Mouse (Mus musculus) neural tube, embryonic 15.5 days (tissue): ENCODE results near the gene 4931414P19Rik. TPM values are rescaled to one million over a fixed set of nuclear protein-coding genes. Genes with fewer than 3 reads are reported as not detected.
A peak's percentile ranks its signal among the peaks of the same experiment; 100 is the strongest.

Experiments used
- ATAC-seq: fragments of 200-750 bp; cut with Nextera tagmentation; 2 replicates; pipeline ENCODE4 v1.8.0; 2017; ENCODE audit warnings: mild to moderate bottlenecking, moderate TSS enrichment, moderate library complexity; ENCODE audit not compliant: low FRiP score
- H3K27ac ChIP-seq: fragments of 300-500 bp; sonication (generic); replicated peaks from 2 replicates; pipeline ENCODE4 v1.5.1; 2015; ENCODE audit warnings: mild to moderate bottlenecking, inconsistent platforms
- H3K27me3 ChIP-seq: fragments of 300-500 bp; sonication (generic); replicated peaks from 2 replicates; pipeline ENCODE4 v1.6.1; 2015; ENCODE audit warnings: inconsistent platforms
- H3K36me3 ChIP-seq: fragments of 300-500 bp; sonication (generic); 2 replicates; pipeline ENCODE4 v1.6.1; 2015; ENCODE audit warnings: inconsistent platforms
- H3K4me1 ChIP-seq: fragments of 300-500 bp; sonication (generic); 2 replicates; pipeline ENCODE4 v1.6.1; 2015; ENCODE audit warnings: inconsistent platforms
- H3K4me2 ChIP-seq: fragments of 300-500 bp; sonication (generic); 2 replicates; pipeline ENCODE4 v1.6.1; 2015; ENCODE audit warnings: inconsistent platforms, mild to moderate bottlenecking, moderate library complexity
- H3K4me3 ChIP-seq: fragments of 300-500 bp; sonication (generic); replicated peaks from 2 replicates; pipeline ENCODE4 v1.5.1; 2015; ENCODE audit warnings: mild to moderate bottlenecking, inconsistent platforms
- H3K9ac ChIP-seq: fragments of 300-500 bp; sonication (generic); replicated peaks from 2 replicates; pipeline ENCODE4 v1.6.1; 2015; ENCODE audit warnings: mild to moderate bottlenecking, inconsistent platforms
- H3K9me3 ChIP-seq: fragments of 300-500 bp; sonication (generic); replicated peaks from 2 replicates; pipeline ENCODE4 v1.6.1; 2016; ENCODE audit warnings: inconsistent platforms
- WGBS: fragments of 180-500 bp; shearing (Covaris S2); methylation state at CpG from one replicate; pipeline ENCODE4 v1.1.7; 2015; ENCODE audit warnings: mixed read lengths; 5-methylcytosine and 5-hydroxymethylcytosine counted together
- polyA plus RNA-seq: library from polyadenylated mRNA; unstranded; fragments of >200 nt; fragmentation: Nextera tagmentation; extraction: Ambion mirVana; gene quantifications from 2 replicates; pipeline ENCODE4 v1.2.1, GENCODE M21; 2015

The 4931414P19Rik gene
- polyA plus RNA-seq, 1 experiment from 2014 or later, result 4.4 TPM

GRCm38 (mm10) chr14:54603686-54604085, 2.1 kb downstream of the 4931414P19Rik start:
- 85% methylated on average over 8 of the region's 8 CpGs for WGBS
- H3K27ac ChIP-seq, result peak overlapping the region; percentile 98
- no peaks in the 10 kb centered on the region for H3K36me3 ChIP-seq
- H3K4me2 ChIP-seq, result peak overlapping the region; percentile 63
- H3K4me1 ChIP-seq, result peaks cover 26% of the 10 kb centered on the region
- H3K9ac ChIP-seq, result no peak overlapping the region
- peak overlapping the region; percentile 66 for H3K4me3 ChIP-seq
- H3K9me3 ChIP-seq, result no peaks in the 10 kb centered on the region
- H3K27me3 ChIP-seq, result no peaks in the 10 kb centered on the region
- ATAC-seq, result no peak

- peak overlapping the region; percentile 98 for H3K27ac ChIP-seq
- peak overlapping the region; percentile 77 for H3K9ac ChIP-seq
- H3K4me2 ChIP-seq, result peak overlapping the region; percentile 63
- H3K4me1 ChIP-seq, result peaks cover 26% of the 10 kb centered on the region
- peak overlapping the region; percentile 66 for H3K4me3 ChIP-seq
- no peaks in the 10 kb centered on the region for H3K36me3 ChIP-seq
- H3K27me3 ChIP-seq, result no peaks in the 10 kb centered on the region
- H3K9me3 ChIP-seq, result no peaks in the 10 kb centered on the region
- under 1% methylated on average over 46 of the region's 46 CpGs for WGBS
- peak; percentile 98 for ATAC-seq
These were observed 2.6 kb downstream of the 4931414P19Rik start for GRCm38 (mm10) chr14:54603038-54603654.

- ATAC-seq, result peak; percentile 43
These were observed 3.2 kb downstream of the 4931414P19Rik start for GRCm38 (mm10) chr14:54602613-54603012.

GRCm38 (mm10) chr14:54601601-54602000, 4.2 kb downstream of the 4931414P19Rik start:
- H3K4me2 ChIP-seq, result no peak overlapping the region
- no peaks in the 10 kb centered on the region for H3K27me3 ChIP-seq
- no peak overlapping the region for H3K4me3 ChIP-seq
- ATAC-seq, result no peak
- H3K4me1 ChIP-seq, result peaks cover 26% of the 10 kb centered on the region
- H3K36me3 ChIP-seq, result no peaks in the 10 kb centered on the region
- H3K27ac ChIP-seq, result no peak overlapping the region
- no peaks in the 10 kb centered on the region for H3K9me3 ChIP-seq
- H3K9ac ChIP-seq, result no peak overlapping the region
- 85% methylated on average over 2 of the region's 2 CpGs for WGBS

More at GRCm38 (mm10) chr14:54602613-54603012, 3.2 kb downstream of the 4931414P19Rik start:
- Histone ChIP-seq H3K9ac (peak overlapping the region; percentile 77), H3K36me3 (no peaks in the 10 kb centered on the region), H3K9me3 (no peaks in the 10 kb centered on the region), H3K4me2 (peak overlapping the region; percentile 63), H3K27ac (peak overlapping the region; percentile 98), H3K4me3 (peak overlapping the region; percentile 66), H3K4me1 (peaks cover 26% of the 10 kb centered on the region), H3K27me3 (no peaks in the 10 kb centered on the region)
- WGBS, result 28% methylated on average over 4 of the region's 4 CpGs

GRCm38 (mm10) chr14:54597084-54597483, 8.7 kb downstream of the 4931414P19Rik start:
- 78% methylated on average over 7 of the region's 7 CpGs for WGBS
- Histone ChIP-seq H3K4me3 (no peak overlapping the region), H3K9ac (no peak overlapping the region), H3K36me3 (peaks cover 4% of the 10 kb centered on the region; the same call in 1 of the 2 replicates), H3K4me1 (peaks cover 10% of the 10 kb centered on the region), H3K27me3 (no peaks in the 10 kb centered on the region), H3K9me3 (no peaks in the 10 kb centered on the region), H3K4me2 (no peak overlapping the region), H3K27ac (no peak overlapping the region)
- no peak for ATAC-seq

DNA sequence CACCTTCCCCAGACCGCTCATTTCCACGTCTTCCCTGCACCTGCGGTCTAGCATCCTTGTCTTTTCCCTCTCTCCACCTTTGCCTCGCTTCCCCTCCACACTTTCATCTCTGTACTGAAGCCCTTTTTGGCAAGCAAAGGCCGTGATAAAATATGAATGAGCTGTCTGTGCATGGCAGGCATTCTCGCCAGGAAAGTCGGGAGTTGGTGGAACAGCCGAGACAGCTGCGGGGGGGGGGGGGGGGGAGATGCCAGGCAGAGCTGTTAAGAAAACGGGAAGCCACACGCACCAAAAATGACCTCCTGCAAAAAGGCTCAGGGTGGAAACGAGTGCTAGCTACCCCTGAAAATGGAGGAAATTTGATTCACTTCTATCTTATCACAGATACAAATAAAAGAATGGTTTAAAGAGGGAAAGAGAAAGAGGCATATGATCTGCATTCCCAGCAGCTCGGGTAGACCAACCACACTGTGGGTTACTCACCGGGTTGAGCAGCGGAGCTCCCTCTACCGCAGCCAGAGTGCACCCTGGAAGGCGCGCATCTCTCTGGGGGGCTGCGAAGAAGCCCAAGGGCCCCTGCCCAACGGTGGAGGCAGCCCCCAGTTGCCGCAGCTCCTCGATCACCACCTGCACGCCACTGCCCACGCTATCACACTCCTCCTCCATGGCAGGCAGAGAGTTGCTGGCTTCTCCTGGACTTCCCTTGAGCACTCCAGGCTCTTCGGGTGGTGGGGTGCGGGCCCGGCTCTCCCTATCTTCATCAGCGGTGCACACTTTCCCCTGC, 11.0 kb downstream of the 4931414P19Rik start:
- H3K9me3 ChIP-seq, result no peaks in the 10 kb centered on the region

DNA sequence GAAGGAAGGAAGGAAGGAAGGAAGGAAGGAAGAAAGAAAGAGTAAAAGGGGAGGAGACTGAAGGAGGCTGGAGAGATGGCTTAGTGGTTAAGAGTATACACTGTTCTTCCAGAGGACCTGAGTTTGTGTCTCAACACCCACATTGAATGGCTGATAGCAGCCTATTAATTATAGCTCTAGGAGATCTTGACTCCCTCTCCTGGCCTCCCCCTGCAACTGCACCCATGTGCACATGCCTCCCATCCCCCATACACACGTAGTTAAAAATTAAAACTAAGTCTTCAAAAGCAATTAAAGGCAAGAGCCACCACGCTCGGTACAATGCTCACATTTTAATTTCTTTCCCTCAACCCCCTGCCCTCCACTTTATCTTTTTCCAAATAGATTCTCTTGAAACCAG, 11.7 kb downstream of the 4931414P19Rik start:
- H3K9ac ChIP-seq, result no peak overlapping the region
- no peaks in the 10 kb centered on the region for H3K27me3 ChIP-seq
- H3K4me2 ChIP-seq, result no peak overlapping the region
- peaks cover 7% of the 10 kb centered on the region; the same call in 1 of the 2 replicates for H3K36me3 ChIP-seq
- ATAC-seq, result no peak
- no peaks in the 10 kb centered on the region for H3K9me3 ChIP-seq
- no peak overlapping the region for H3K27ac ChIP-seq
- WGBS, result 90% methylated on average over 3 of the region's 3 CpGs
- no peak overlapping the region for H3K4me3 ChIP-seq
- H3K4me1 ChIP-seq, result peaks cover 9% of the 10 kb centered on the region

More for the DNA sequence above, 11.0 kb downstream of the 4931414P19Rik start:
- no peak overlapping the region for H3K4me2 ChIP-seq
- no peak overlapping the region for H3K4me3 ChIP-seq
- H3K9ac ChIP-seq, result no peak overlapping the region
- 69% methylated on average over 27 of the region's 28 CpGs for WGBS
- H3K27me3 ChIP-seq, result no peaks in the 10 kb centered on the region
- H3K36me3 ChIP-seq, result peaks cover 7% of the 10 kb centered on the region; the same call in 1 of the 2 replicates
- ATAC-seq, result no peak
- H3K4me1 ChIP-seq, result peaks cover 9% of the 10 kb centered on the region
- H3K27ac ChIP-seq, result no peak overlapping the region

DNA sequence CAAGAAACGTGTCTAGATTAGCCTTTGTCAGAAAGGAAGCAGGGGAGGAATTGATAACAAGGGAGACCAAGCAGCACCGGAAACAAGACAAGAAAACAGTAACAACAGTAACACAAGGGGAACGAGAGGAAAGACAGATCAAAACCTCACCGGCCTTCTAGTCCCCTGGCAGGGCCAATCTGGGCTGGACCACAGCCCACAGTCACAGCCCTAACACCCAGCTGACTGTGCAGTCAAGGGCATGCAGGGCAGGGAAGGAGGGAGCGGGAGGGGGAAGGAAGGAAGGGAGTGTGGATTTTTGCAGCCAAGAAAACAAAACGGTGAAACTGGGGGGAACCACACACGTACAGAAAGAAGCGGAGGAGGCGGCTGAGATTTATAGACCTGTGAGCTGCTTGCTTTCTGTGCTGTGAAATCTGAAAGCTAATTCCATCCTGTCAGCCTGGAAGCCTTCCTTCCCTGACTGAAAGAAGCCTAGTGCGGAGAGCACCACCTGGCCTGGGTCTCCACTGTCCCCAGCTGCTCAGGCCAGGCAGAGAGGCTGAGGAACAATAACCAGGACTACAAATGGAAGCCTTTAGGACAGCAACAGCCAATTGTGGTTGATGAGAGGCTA, 13.4 kb downstream of the 4931414P19Rik start:
- H3K9me3 ChIP-seq, result no peaks in the 10 kb centered on the region
- H3K27ac ChIP-seq, result peak overlapping the region; percentile 74
- H3K9ac ChIP-seq, result peak overlapping the region; percentile 14; the same call in 1 of the 2 replicates
- H3K36me3 ChIP-seq, result peaks cover 7% of the 10 kb centered on the region; the same call in 1 of the 2 replicates
- peak; percentile 60 for ATAC-seq
- peaks cover 9% of the 10 kb centered on the region for H3K4me1 ChIP-seq
- H3K27me3 ChIP-seq, result no peaks in the 10 kb centered on the region
- no peak overlapping the region for H3K4me3 ChIP-seq
- H3K4me2 ChIP-seq, result no peak overlapping the region
- whole genome bisulfite sequencing, result 30% methylated on average over 10 of the region's 10 CpGs

DNA sequence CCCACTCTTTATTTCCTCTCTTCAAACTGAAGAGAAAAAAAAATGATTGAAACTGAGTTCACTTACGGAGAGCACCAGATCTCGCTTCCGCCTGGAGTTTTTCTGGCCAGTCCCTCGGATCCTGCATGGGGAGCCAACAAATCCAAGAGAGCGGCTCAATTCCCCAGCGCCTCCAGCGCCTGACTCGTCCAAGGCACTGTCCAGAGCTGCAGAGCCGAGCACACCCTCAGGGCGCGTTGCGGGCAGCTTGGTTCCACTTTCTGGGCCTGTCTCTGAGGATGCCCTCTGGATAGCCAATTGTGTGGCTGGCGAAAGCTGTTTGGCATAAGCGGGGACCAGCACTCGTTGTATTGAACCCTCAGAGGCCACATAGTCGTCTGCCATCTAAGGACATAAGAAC, 14.7 kb downstream of the 4931414P19Rik start:
- no peak for ATAC-seq

GRCm38 (mm10) chr14:54583681-54584338, 22.0 kb downstream of the 4931414P19Rik start:
- Histone ChIP-seq H3K4me1 (no peaks in the 10 kb centered on the region), H3K4me2 (no peak overlapping the region), H3K9me3 (no peaks in the 10 kb centered on the region), H3K4me3 (no peak overlapping the region), H3K27me3 (peaks cover 2% of the 10 kb centered on the region), H3K36me3 (peaks cover 23% of the 10 kb centered on the region), H3K9ac (no peak overlapping the region), H3K27ac (no peak overlapping the region)
- no peak for ATAC-seq
- 41% methylated on average over 7 of the region's 7 CpGs for WGBS

More for the DNA sequence above, 14.7 kb downstream of the 4931414P19Rik start:
- Histone ChIP-seq H3K27me3 (no peaks in the 10 kb centered on the region), H3K9me3 (no peaks in the 10 kb centered on the region), H3K4me1 (peaks cover 9% of the 10 kb centered on the region), H3K27ac (no peak overlapping the region), H3K9ac (no peak overlapping the region), H3K4me3 (no peak overlapping the region), H3K4me2 (no peak overlapping the region), H3K36me3 (peaks cover 9% of the 10 kb centered on the region; the same call in 1 of the 2 replicates)
- WGBS, result 95% methylated on average over 16 of the region's 16 CpGs

- ATAC-seq, result no peak
- WGBS, result 94% methylated on average over 9 of the region's 9 CpGs
- no peak overlapping the region for H3K27ac ChIP-seq
- H3K27me3 ChIP-seq, result peaks cover 5% of the 10 kb centered on the region
- H3K9me3 ChIP-seq, result no peaks in the 10 kb centered on the region
- H3K4me1 ChIP-seq, result peaks cover 11% of the 10 kb centered on the region
- no peak overlapping the region for H3K9ac ChIP-seq
- H3K36me3 ChIP-seq, result peaks cover 23% of the 10 kb centered on the region
- no peak overlapping the region for H3K4me2 ChIP-seq
- no peak overlapping the region for H3K4me3 ChIP-seq
These were observed 23.3 kb downstream of the 4931414P19Rik start for GRCm38 (mm10) chr14:54582536-54582935.
